Mouse (Mus musculus) cerebellum, adult 2 months (tissue): ENCODE data around the gene Fstl4. TPM values are rescaled to one million over a fixed set of nuclear protein-coding genes. Genes with fewer than 3 reads are reported as not detected.

Source experiments
- DNase-seq, 2 experiments: peaks; one replicate each; pipeline ENCODE4 v3.0.0; 2021
- H3K27ac ChIP-seq: fragments of 200-500 bp; 2 replicates; pipeline ENCODE4 v1.5.1; 2012; ENCODE audit warnings: low read length, control low read depth, inconsistent platforms; ENCODE audit not compliant: insufficient read depth
- H3K27me3 ChIP-seq: fragments of 200-500 bp; 2 replicates; pipeline ENCODE4 v1.6.1; 2012; ENCODE audit warnings: inconsistent platforms, mild to moderate bottlenecking, low read length, moderate library complexity; ENCODE audit not compliant: control insufficient read depth, insufficient read depth
- H3K4me1 ChIP-seq: fragments of 200-500 bp; 2 replicates; pipeline ENCODE4 v1.6.1; 2011; ENCODE audit warnings: low read length; ENCODE audit not compliant: control insufficient read depth, insufficient read depth
- H3K4me3 ChIP-seq: fragments of 200-500 bp; replicated peaks from 2 replicates; pipeline ENCODE3; 2011; ENCODE audit warnings: mild to moderate bottlenecking, low read depth, low read length, control low read depth; ENCODE audit not compliant: insufficient read depth
- CTCF ChIP-seq: fragments of 200-500 bp; IDR thresholded peaks from 2 replicates; pipeline ENCODE4 v1.5.1; 2011; ENCODE audit warnings: low read depth, mild to moderate bottlenecking, control low read depth, low read length, moderate library complexity, borderline replicate concordance; ENCODE audit not compliant: insufficient read depth
- POLR2A ChIP-seq: fragments of 200-500 bp; IDR thresholded peaks from 2 replicates; pipeline ENCODE4 v1.6.1; 2011; ENCODE audit warnings: low read length, control low read depth, borderline replicate concordance; ENCODE audit not compliant: insufficient read depth
- WGBS: fragments of 180-500 bp; shearing (Covaris S2); methylation state at CpG from one replicate; pipeline ENCODE4 v1.1.7; 2018; 5-methylcytosine and 5-hydroxymethylcytosine counted together
- polyA plus RNA-seq: library from polyadenylated mRNA; depleted of rRNA; stranded (reverse); fragments of >200 nt; gene quantifications from 2 replicates; pipeline ENCODE4 v1.2.3, GENCODE M21; 2012

The Fstl4 gene
- polyA plus RNA-seq, 1 experiment, result 4.1 TPM

- DNase-seq, result no peak
- WGBS, result 90% methylated on average over 16 of the region's 16 CpGs
- Histone ChIP-seq H3K27me3 (no peaks in the 10 kb centered on the region), H3K4me3 (no peak overlapping the region), H3K27ac (no peak overlapping the region), H3K4me1 (peaks cover 4% of the 10 kb centered on the region)
- TF ChIP-seq CTCF (no peak), POLR2A (no peak)
Observed at GRCm38 (mm10) chr11:52996434-52997093, 232.1 kb downstream of the Fstl4 start.

DNA sequence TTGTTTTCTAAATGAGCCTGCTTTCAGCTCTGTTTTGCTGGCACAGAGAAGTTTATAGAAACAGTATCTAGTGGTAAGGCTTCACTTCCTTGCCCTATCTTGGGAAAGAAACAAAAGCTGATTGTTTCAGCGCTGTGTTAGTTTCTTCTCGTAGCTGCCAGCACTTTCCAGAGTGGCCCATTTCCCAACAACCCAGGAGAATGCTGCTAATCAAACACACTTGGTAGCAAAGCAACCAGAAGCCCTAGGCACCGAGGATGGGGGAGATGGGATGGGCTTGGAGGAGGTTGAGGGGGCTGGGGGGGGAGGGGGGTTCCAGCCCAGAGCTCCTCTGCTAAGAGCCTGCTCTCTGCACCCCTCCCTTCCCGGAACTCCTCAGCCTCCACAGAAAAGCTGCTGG, 233.0 kb downstream of the Fstl4 start:
- 61% methylated on average over 4 of the region's 4 CpGs for WGBS
- no peak overlapping the region for H3K27ac ChIP-seq
- TF ChIP-seq CTCF (no peak), POLR2A (no peak)
- no peak for DNase-seq
- H3K4me3 ChIP-seq, result no peak overlapping the region
- H3K4me1 ChIP-seq, result peaks cover 4% of the 10 kb centered on the region
- H3K27me3 ChIP-seq, result no peaks in the 10 kb centered on the region

DNA sequence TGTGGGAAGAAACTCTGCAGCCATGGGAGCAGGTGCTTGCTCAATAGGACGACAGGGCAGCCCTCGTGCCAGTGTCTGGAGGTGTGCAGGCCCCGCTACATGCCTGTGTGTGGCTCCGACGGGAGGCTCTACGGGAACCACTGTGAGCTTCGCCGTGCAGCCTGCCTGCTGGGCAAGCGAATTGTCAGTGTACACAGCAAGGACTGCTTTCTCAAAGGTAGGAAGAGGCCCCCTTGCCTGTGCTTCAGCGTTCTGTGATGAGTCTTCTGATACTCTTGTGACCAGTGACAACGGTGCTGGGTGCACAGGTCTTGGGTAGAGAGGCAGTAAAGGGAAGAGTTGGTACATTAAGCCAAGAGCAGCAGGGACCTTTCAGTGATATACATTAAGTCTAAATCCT, 235.8 kb downstream of the Fstl4 start:
- no peak overlapping the region for H3K27ac ChIP-seq
- no peak overlapping the region for H3K4me3 ChIP-seq
- no peak for DNase-seq
- no peak for TF ChIP-seq CTCF
- TF ChIP-seq POLR2A, result no peak
- 66% methylated on average over 11 of the region's 11 CpGs for WGBS
- no peaks in the 10 kb centered on the region for H3K27me3 ChIP-seq
- H3K4me1 ChIP-seq, result no peaks in the 10 kb centered on the region; the same call in 1 of the 2 replicates

GRCm38 (mm10) chr11:53003361-53003760, 238.9 kb downstream of the Fstl4 start:
- no peaks in the 10 kb centered on the region for H3K4me1 ChIP-seq
- no peak overlapping the region for H3K27ac ChIP-seq
- H3K4me3 ChIP-seq, result no peak overlapping the region
- DNase-seq, result no peak
- WGBS, result 70% methylated on average over 7 of the region's 7 CpGs
- no peak for TF ChIP-seq POLR2A
- TF ChIP-seq CTCF, result no peak
- H3K27me3 ChIP-seq, result no peaks in the 10 kb centered on the region

GRCm38 (mm10) chr11:53003811-53004210, 239.4 kb downstream of the Fstl4 start:
- Histone ChIP-seq H3K27ac (no peak overlapping the region), H3K4me1 (no peaks in the 10 kb centered on the region), H3K4me3 (no peak overlapping the region), H3K27me3 (no peaks in the 10 kb centered on the region)
- TF ChIP-seq POLR2A, result no peak
- no peak for TF ChIP-seq CTCF
- DNase-seq, result no peak
- 92% methylated on average over 9 of the region's 9 CpGs for WGBS

GRCm38 (mm10) chr11:53009597-53009996, 245.2 kb downstream of the Fstl4 start:
- TF ChIP-seq POLR2A (no peak), CTCF (no peak)
- H3K27ac ChIP-seq, result no peak overlapping the region
- peaks cover 9% of the 10 kb centered on the region for H3K4me1 ChIP-seq
- WGBS, result 92% methylated on average over 7 of the region's 7 CpGs
- H3K27me3 ChIP-seq, result no peaks in the 10 kb centered on the region
- no peak overlapping the region for H3K4me3 ChIP-seq
- DNase-seq, result no peak

DNA sequence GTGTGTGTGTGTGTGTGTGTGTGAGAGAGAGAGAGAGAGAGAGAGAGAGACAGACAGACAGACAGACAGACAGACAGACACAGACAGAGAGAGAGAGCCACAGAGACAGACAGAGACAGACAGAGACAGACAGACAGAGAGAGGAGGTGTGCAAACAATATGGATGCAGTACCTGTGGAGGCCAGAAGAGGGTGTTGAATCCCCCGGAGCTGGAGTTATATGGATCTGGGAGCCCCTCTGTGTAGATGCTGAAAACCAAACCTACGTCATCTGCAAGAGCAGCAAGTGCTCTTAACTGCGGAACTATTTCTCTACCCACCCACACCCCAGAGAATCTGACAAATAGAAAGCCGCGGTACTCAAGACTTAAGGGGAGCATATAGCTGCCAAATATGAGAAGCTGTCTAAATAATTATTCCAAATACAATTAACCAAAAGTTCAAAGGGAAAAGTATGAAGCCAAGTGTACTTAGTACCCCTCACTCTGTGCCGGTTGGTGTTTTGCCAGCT, 247.6 kb downstream of the Fstl4 start:
- H3K27me3 ChIP-seq, result no peaks in the 10 kb centered on the region
- peaks cover 15% of the 10 kb centered on the region for H3K4me1 ChIP-seq
- TF ChIP-seq CTCF, result no peak
- TF ChIP-seq POLR2A, result no peak
- no peak overlapping the region for H3K27ac ChIP-seq
- DNase-seq, result no peak
- no peak overlapping the region for H3K4me3 ChIP-seq
- WGBS, result 87% methylated on average over 6 of the region's 6 CpGs

DNA sequence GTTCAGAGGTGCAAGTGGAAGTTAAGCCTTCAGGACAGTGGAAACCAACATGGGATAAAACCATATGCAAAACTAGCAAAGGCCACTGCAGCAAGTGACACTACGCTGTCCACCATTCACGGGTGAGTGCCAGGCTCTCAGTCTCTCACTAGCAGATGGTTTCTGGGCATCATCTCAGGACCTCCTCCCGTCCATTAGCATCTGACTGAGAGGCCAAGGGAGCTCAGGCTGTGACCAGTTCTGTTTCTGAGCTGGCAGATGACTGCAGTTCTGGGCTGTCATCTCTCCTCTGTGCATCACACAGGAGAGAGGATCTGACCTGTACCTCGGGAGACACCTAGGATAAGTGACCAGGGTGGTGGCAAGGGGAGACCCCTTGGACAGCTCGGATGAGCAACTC, 249.5 kb downstream of the Fstl4 start:
- Histone ChIP-seq H3K4me1 (peaks cover 15% of the 10 kb centered on the region), H3K27ac (no peak overlapping the region), H3K4me3 (no peak overlapping the region), H3K27me3 (no peaks in the 10 kb centered on the region)
- 10% methylated on average over 5 of the region's 5 CpGs for WGBS
- no peak for TF ChIP-seq CTCF
- TF ChIP-seq POLR2A, result no peak
- peak; percentile 67 to 83 for DNase-seq
